Mouse (Mus musculus): Measurements from ENCODE around the gene Thbs3.

Thbs3 gene

GRCm38 (mm10) chr3:89259076-89259475 is 44.1 kb downstream of the Thbs3 start, which contains the start of gene Dpm3:
Dpm3 (plus strand) TSS chr3:89259358.
- DNase-seq, result no peak

GRCm38 (mm10) chr3:89260211-89260610 is 45.2 kb downstream of the Thbs3 start:
- DNase-seq, result no peak

GRCm38 (mm10) chr3:89262417-89262816 is 47.4 kb downstream of the Thbs3 start:
- peak; percentile 57 for DNase-seq

- DNase-seq, result peak; percentile 84
Observed at GRCm38 (mm10) chr3:89266439-89266893, 51.5 kb downstream of the Thbs3 start.

GRCm38 (mm10) chr3:89268916-89269315 is 53.9 kb downstream of the Thbs3 start:
- no peak for DNase-seq

GRCm38 (mm10) chr3:89270051-89270755 is 55.2 kb downstream of the Thbs3 start, which contains the start of gene Slc50a1:
Slc50a1 (minus strand) TSS chr3:89270570.
- DNase-seq, result peak; percentile 93

GRCm38 (mm10) chr3:89270891-89271290 is 55.9 kb downstream of the Thbs3 start:
- DNase-seq, result peak; percentile 55

- DNase-seq, result peak; percentile 51
Observed at GRCm38 (mm10) chr3:89271760-89272159, 56.8 kb downstream of the Thbs3 start.

GRCm38 (mm10) chr3:89276061-89276460 is 61.1 kb downstream of the Thbs3 start:
- DNase-seq, result no peak

Data from lung, postnatal 10 days (tissue).